Mouse (Mus musculus) heart, embryonic 13.5 days (tissue): ENCODE measurements at regions not wholly inside any gene's neighbourhood (a gene's known extent, or its start where the extent isn't known, plus 50 kb on each side); places are given as distances from the start of the nearest gene placed in this dataset.

Source experiments
- ATAC-seq: fragments of 200-750 bp; cut with Nextera tagmentation; 2 replicates; pipeline ENCODE4 v1.8.0; 2017; ENCODE audit warnings: moderate TSS enrichment; ENCODE audit not compliant: insufficient number of reproducible peaks, low FRiP score, low TSS enrichment; ENCODE audit errors: extremely low read depth
- H3K27ac ChIP-seq: fragments of 300-500 bp; sonication (generic); replicated peaks from 2 replicates; pipeline ENCODE4 v1.5.1; 2015; ENCODE audit warnings: moderate library complexity, mild to moderate bottlenecking, inconsistent platforms
- H3K27me3 ChIP-seq: fragments of 300-500 bp; sonication (generic); replicated peaks from 2 replicates; pipeline ENCODE4 v1.6.1; 2015; ENCODE audit warnings: mild to moderate bottlenecking, inconsistent platforms
- H3K36me3 ChIP-seq: fragments of 300-500 bp; sonication (generic); 2 replicates; pipeline ENCODE4 v1.6.1; 2015; ENCODE audit warnings: mild to moderate bottlenecking, inconsistent platforms
- H3K4me1 ChIP-seq: fragments of 300-500 bp; sonication (generic); 2 replicates; pipeline ENCODE4 v1.6.1; 2015; ENCODE audit warnings: inconsistent platforms
- H3K4me2 ChIP-seq: fragments of 300-500 bp; sonication (generic); 2 replicates; pipeline ENCODE4 v1.6.1; 2015; ENCODE audit warnings: inconsistent platforms, mild to moderate bottlenecking, moderate library complexity
- H3K4me3 ChIP-seq: fragments of 300-500 bp; sonication (generic); 2 replicates; pipeline ENCODE4 v1.5.1; 2015; ENCODE audit warnings: moderate library complexity, mild to moderate bottlenecking, inconsistent platforms
- H3K9ac ChIP-seq: fragments of 300-500 bp; sonication (generic); 2 replicates; pipeline ENCODE4 v1.6.1; 2015; ENCODE audit warnings: inconsistent platforms, mild to moderate bottlenecking, moderate library complexity
- H3K9me3 ChIP-seq: fragments of 300-500 bp; sonication (generic); 2 replicates; pipeline ENCODE4 v1.6.1; 2016; ENCODE audit warnings: inconsistent platforms
- WGBS: fragments of 180-500 bp; shearing (Covaris S2); methylation state at CpG from one replicate; pipeline ENCODE4 v1.1.7; 2015; ENCODE audit warnings: mixed read lengths; 5-methylcytosine and 5-hydroxymethylcytosine counted together

DNA sequence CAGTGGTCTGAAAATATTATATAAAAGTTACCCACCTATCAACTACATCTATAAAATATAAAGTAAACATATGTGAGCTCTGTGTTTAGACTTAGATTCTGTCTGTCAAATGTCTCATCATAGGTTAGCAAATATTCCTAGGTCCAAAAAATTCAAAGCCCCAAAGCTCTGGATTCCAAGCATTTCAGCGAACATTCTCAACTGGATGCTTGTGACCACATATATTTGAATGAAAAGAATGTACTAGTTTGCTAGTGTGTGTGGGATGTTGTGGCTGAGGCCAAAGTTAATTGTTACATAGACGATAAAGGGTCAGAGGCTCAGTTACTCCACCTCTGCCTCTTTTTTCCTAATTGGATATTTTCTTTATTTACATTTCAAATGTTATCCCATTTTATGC, 128.3 kb upstream of the Eya4 start:
- WGBS = 84% methylated on average over 2 of the region's 2 CpGs
- Histone ChIP-seq H3K9ac (no peak overlapping the region), H3K27ac (no peak overlapping the region), H3K4me3 (no peak overlapping the region), H3K9me3 (no peaks in the 10 kb centered on the region), H3K27me3 (no peaks in the 10 kb centered on the region), H3K4me2 (no peak overlapping the region), H3K36me3 (no peaks in the 10 kb centered on the region), H3K4me1 (no peaks in the 10 kb centered on the region)
- no peak for ATAC-seq

- ATAC-seq = no peak
- Histone ChIP-seq H3K27ac (no peak overlapping the region), H3K9me3 (no peaks in the 10 kb centered on the region), H3K4me2 (no peak overlapping the region), H3K9ac (no peak overlapping the region), H3K36me3 (no peaks in the 10 kb centered on the region), H3K4me3 (no peak overlapping the region), H3K4me1 (no peaks in the 10 kb centered on the region), H3K27me3 (no peaks in the 10 kb centered on the region)
- 65% methylated on average over 4 of the region's 4 CpGs for WGBS
Measured at GRCm38 (mm10) chr10:23477104-23477503, 126.5 kb upstream of the Eya4 start.

DNA sequence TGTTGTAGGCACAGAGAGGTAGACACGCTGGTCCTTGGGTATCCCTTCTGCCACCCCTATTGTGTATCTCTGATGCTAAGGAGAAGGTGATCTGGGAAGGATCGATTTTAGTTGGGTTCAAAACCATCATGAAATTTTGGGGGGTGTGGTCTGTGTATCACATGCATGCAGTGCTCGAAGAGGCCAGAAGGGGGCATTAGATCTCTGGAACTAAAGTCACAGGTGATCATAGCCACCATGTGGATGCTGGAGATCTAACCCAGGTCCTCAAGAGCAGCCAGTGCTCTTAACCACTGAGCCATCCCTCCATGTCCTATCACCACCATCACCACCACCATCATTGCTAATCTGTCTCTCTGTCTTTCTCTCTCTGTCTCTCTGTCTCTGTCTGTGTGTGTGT, 100.4 kb upstream of the Eya4 start:
- H3K9ac ChIP-seq = no peak overlapping the region
- H3K4me3 ChIP-seq = no peak overlapping the region
- WGBS = 74% methylated on average over 3 of the region's 3 CpGs
- no peaks in the 10 kb centered on the region for H3K9me3 ChIP-seq
- no peak overlapping the region for H3K27ac ChIP-seq
- no peak for ATAC-seq
- H3K4me1 ChIP-seq = no peaks in the 10 kb centered on the region
- H3K27me3 ChIP-seq = no peaks in the 10 kb centered on the region
- no peak overlapping the region for H3K4me2 ChIP-seq
- no peaks in the 10 kb centered on the region for H3K36me3 ChIP-seq

- 79% methylated on average over 3 of the region's 3 CpGs for WGBS
- Histone ChIP-seq H3K4me3 (no peak overlapping the region), H3K4me1 (no peaks in the 10 kb centered on the region), H3K27me3 (no peaks in the 10 kb centered on the region), H3K36me3 (no peaks in the 10 kb centered on the region), H3K4me2 (no peak overlapping the region), H3K9me3 (no peaks in the 10 kb centered on the region), H3K9ac (no peak overlapping the region), H3K27ac (no peak overlapping the region)
- ATAC-seq = no peak
Measured at GRCm38 (mm10) chr10:23450647-23450979, 100.0 kb upstream of the Eya4 start.

- no peak for ATAC-seq
- Histone ChIP-seq H3K27me3 (no peaks in the 10 kb centered on the region), H3K9ac (no peak overlapping the region), H3K27ac (no peak overlapping the region), H3K4me1 (no peaks in the 10 kb centered on the region), H3K36me3 (no peaks in the 10 kb centered on the region), H3K9me3 (no peaks in the 10 kb centered on the region), H3K4me2 (peak overlapping the region; percentile 31), H3K4me3 (no peak overlapping the region)
- WGBS = 60% methylated on average over 19 of the region's 19 CpGs
Measured at GRCm38 (mm10) chr10:23449860-23450646, 99.5 kb upstream of the Eya4 start.

DNA sequence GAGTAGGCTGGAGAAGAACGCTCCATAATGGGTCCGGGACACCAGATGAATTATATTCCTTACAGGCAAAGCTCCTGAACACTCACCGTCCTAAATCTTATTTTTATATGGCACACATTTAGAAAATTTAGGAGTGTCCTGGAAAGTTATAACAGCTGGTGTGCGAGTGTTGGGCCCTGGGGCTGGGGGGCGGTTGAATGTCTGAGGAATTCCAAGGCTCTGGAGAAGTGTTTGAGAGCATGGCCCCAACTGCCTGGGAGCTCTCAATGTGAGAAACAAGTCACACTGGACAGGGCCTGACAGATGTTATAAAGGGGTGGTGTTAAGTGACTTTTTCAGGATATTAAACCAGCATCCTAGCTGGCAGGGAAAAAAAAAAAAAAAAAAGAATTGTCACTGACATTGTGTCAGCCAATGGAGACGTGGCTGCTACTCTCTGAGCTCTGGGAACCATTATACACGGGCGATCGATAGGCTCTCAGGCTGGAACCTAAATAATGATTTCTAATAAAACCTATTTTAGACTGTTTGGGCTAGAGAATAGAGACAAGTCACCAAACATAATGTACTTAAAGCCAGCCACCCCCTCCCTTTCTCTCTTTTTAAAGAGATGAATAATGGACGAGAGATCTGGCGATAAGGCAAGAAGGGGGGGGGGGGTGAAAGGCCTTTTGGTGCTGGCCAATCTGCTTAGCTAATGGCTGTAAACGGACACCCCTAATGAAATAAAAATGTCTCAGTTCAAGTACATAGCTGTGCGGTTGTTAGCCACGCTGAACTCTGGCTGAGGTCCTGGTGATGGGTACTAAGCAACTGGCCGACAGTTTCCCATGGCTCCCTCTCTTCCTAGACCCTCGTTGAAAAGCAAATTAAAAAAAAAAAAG, 98.6 kb upstream of the Eya4 start:
- 0 out of 2 replicates have a peak overlapping the region, but pooled peaks have one; percentile 31 for H3K4me2 ChIP-seq
- H3K27me3 ChIP-seq = no peaks in the 10 kb centered on the region
- no peaks in the 10 kb centered on the region for H3K4me1 ChIP-seq
- H3K36me3 ChIP-seq = no peaks in the 10 kb centered on the region
- no peak overlapping the region for H3K27ac ChIP-seq
- H3K9me3 ChIP-seq = no peaks in the 10 kb centered on the region
- ATAC-seq = no peak
- H3K9ac ChIP-seq = no peak overlapping the region
- no peak overlapping the region for H3K4me3 ChIP-seq
- 71% methylated on average over 16 of the region's 16 CpGs for WGBS

GRCm38 (mm10) chr10:23430376-23430775, 79.8 kb upstream of the Eya4 start:
- no peak for ATAC-seq
- 69% methylated on average over 2 of the region's 2 CpGs for WGBS
- Histone ChIP-seq H3K36me3 (no peaks in the 10 kb centered on the region), H3K4me1 (no peaks in the 10 kb centered on the region), H3K9me3 (no peaks in the 10 kb centered on the region), H3K27ac (no peak overlapping the region), H3K4me3 (no peak overlapping the region), H3K27me3 (no peaks in the 10 kb centered on the region), H3K4me2 (no peak overlapping the region), H3K9ac (no peak overlapping the region)

DNA sequence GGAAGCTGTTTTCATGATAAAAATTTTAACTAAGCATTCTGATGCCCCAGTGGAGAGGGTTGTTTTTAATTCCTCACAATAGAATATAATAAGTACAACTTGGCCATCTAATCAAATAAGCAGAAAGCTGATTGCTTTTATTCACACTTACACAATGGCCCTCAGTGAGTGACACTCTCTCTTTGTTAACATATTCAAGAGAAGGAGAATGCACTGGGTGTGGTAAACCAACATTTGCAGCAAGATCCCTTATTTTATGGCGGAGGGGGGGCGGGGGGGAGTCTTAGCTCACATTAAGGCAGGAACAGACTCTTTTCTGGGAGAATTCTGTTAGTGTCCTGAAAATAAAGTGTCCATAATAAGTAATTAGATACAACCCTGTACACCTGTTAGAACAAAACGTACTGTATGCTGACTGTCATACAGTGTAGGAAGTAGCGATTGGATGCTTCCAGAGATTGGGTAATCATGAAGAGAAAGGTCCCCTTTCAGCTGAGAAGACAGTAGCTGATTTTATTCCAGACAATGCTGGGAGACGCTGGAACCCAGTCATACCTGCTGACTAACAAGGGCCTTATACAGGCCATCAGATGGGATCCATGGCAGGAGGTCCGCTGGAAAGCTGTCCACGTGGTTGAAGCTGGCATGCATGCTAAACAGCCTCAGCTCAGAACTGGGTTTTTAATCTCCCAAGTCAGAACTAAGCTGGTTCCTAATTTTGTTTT, 63.4 kb upstream of the Eya4 start:
- H3K4me3 ChIP-seq = no peak overlapping the region
- H3K27me3 ChIP-seq = no peaks in the 10 kb centered on the region
- H3K9me3 ChIP-seq = no peaks in the 10 kb centered on the region
- H3K36me3 ChIP-seq = no peaks in the 10 kb centered on the region
- no peak overlapping the region for H3K9ac ChIP-seq
- H3K4me1 ChIP-seq = no peaks in the 10 kb centered on the region
- no peak for ATAC-seq
- 75% methylated on average over 7 of the region's 7 CpGs for WGBS
- H3K27ac ChIP-seq = no peak overlapping the region
- no peak overlapping the region for H3K4me2 ChIP-seq

GRCm38 (mm10) chr10:23403351-23403938, 52.9 kb upstream of the Eya4 start:
- Histone ChIP-seq H3K4me1 (no peaks in the 10 kb centered on the region), H3K36me3 (no peaks in the 10 kb centered on the region), H3K27ac (no peak overlapping the region), H3K9me3 (peaks cover 7% of the 10 kb centered on the region), H3K4me2 (no peak overlapping the region), H3K4me3 (no peak overlapping the region), H3K9ac (no peak overlapping the region), H3K27me3 (no peaks in the 10 kb centered on the region)
- 57% methylated on average over 4 of the region's 4 CpGs for WGBS
- ATAC-seq = no peak
